Mouse (Mus musculus) heart, embryonic 11.5 days (tissue): ENCODE data around the gene Ehhadh. TPM values are rescaled to one million over a fixed set of nuclear protein-coding genes. Genes with fewer than 3 reads are reported as not detected.

Source experiments
- ATAC-seq: fragments of 200-750 bp; cut with Nextera tagmentation; replicated peaks from 2 replicates; pipeline ENCODE4 v1.8.0; 2017; ENCODE audit warnings: moderate library complexity; ENCODE audit not compliant: insufficient number of reproducible peaks, low FRiP score, low TSS enrichment
- H3K27ac ChIP-seq: fragments of 300-500 bp; sonication (generic); 2 replicates; pipeline ENCODE4 v1.5.1; 2014; ENCODE audit warnings: mild to moderate bottlenecking, low read depth, low read length
- H3K27me3 ChIP-seq: fragments of 300-500 bp; sonication (generic); 2 replicates; pipeline ENCODE4 v1.6.1; 2014; ENCODE audit warnings: mild to moderate bottlenecking, low read length, mixed read lengths; ENCODE audit not compliant: control insufficient read depth, insufficient read depth
- H3K36me3 ChIP-seq: fragments of 300-500 bp; sonication (generic); 2 replicates; pipeline ENCODE4 v1.6.1; 2014; ENCODE audit warnings: mild to moderate bottlenecking, low read length, moderate library complexity, mixed read lengths; ENCODE audit not compliant: control insufficient read depth, insufficient read depth
- H3K4me1 ChIP-seq: fragments of 300-500 bp; sonication (generic); 2 replicates; pipeline ENCODE4 v1.6.1; 2014; ENCODE audit warnings: low read length; ENCODE audit not compliant: control insufficient read depth, insufficient read depth
- H3K4me2 ChIP-seq: fragments of 300-500 bp; sonication (generic); 2 replicates; pipeline ENCODE4 v1.6.1; 2014; ENCODE audit warnings: mild to moderate bottlenecking, moderate library complexity
- H3K4me3 ChIP-seq: fragments of 300-500 bp; sonication (generic); 2 replicates; pipeline ENCODE4 v1.5.1; 2014; ENCODE audit warnings: low read depth, low read length
- H3K9ac ChIP-seq: fragments of 300-500 bp; sonication (generic); 2 replicates; pipeline ENCODE4 v1.6.1; 2014; ENCODE audit warnings: mild to moderate bottlenecking, low read depth, low read length, moderate library complexity
- H3K9me3 ChIP-seq: fragments of 300-500 bp; sonication (generic); replicated peaks from 2 replicates; pipeline ENCODE4 v1.6.1; 2016; ENCODE audit warnings: low read length; ENCODE audit not compliant: control insufficient read depth
- WGBS: fragments of 180-500 bp; shearing (Covaris S2); extraction: QIAGEN DNeasy Blood & Tissue Kit; methylation state at CpG from one replicate; pipeline ENCODE4 v1.1.7; 2014; ENCODE audit not compliant: insufficient replicate concordance; 5-methylcytosine and 5-hydroxymethylcytosine counted together
- polyA plus RNA-seq: library from polyadenylated mRNA; unstranded; fragments of >200 nt; fragmentation: Nextera tagmentation; extraction: Ambion mirVana; gene quantifications from 2 replicates; pipeline ENCODE4 v1.2.1, GENCODE M21; 2014

Ehhadh gene
- polyA plus RNA-seq, 1 experiment from 2014 or later: 2.8 TPM

GRCm38 (mm10) chr16:21829711-21830110 is 42.1 kb upstream of the Ehhadh start:
- H3K4me1 ChIP-seq: no peaks in the 10 kb centered on the region
- H3K9ac ChIP-seq: no peak overlapping the region
- WGBS: 38% methylated on average over 5 of the region's 5 CpGs
- H3K9me3 ChIP-seq: no peaks in the 10 kb centered on the region
- H3K4me3 ChIP-seq: no peak overlapping the region
- ATAC-seq: no peak
- H3K27me3 ChIP-seq: no peaks in the 10 kb centered on the region
- no peaks in the 10 kb centered on the region for H3K36me3 ChIP-seq
- no peak overlapping the region for H3K27ac ChIP-seq
- no peak overlapping the region for H3K4me2 ChIP-seq

- H3K36me3 ChIP-seq: no peaks in the 10 kb centered on the region
- no peak overlapping the region for H3K9ac ChIP-seq
- no peak for ATAC-seq
- H3K27ac ChIP-seq: no peak overlapping the region
- no peaks in the 10 kb centered on the region for H3K27me3 ChIP-seq
- no peaks in the 10 kb centered on the region for H3K9me3 ChIP-seq
- no peak overlapping the region for H3K4me2 ChIP-seq
- H3K4me1 ChIP-seq: no peaks in the 10 kb centered on the region
- whole genome bisulfite sequencing: 75% methylated on average over 4 of the region's 4 CpGs
- H3K4me3 ChIP-seq: no peak overlapping the region
These were observed 40.0 kb upstream of the Ehhadh start for GRCm38 (mm10) chr16:21827581-21827980.

- Histone ChIP-seq H3K4me3 (no peak overlapping the region), H3K9ac (no peak overlapping the region), H3K4me1 (no peaks in the 10 kb centered on the region), H3K27ac (no peak overlapping the region), H3K36me3 (no peaks in the 10 kb centered on the region), H3K4me2 (no peak overlapping the region), H3K9me3 (no peaks in the 10 kb centered on the region), H3K27me3 (no peaks in the 10 kb centered on the region)
- no peak for ATAC-seq
- 64% methylated on average over 4 of the region's 4 CpGs for WGBS
These were observed 39.5 kb upstream of the Ehhadh start for GRCm38 (mm10) chr16:21827153-21827552.

GRCm38 (mm10) chr16:21825612-21826031 is 38.0 kb upstream of the Ehhadh start:
- H3K4me2 ChIP-seq: no peak overlapping the region
- no peaks in the 10 kb centered on the region for H3K36me3 ChIP-seq
- H3K27ac ChIP-seq: no peak overlapping the region
- 60% methylated on average over 9 of the region's 9 CpGs for WGBS
- no peaks in the 10 kb centered on the region for H3K9me3 ChIP-seq
- no peak overlapping the region for H3K9ac ChIP-seq
- no peak overlapping the region for H3K4me3 ChIP-seq
- ATAC-seq: no peak
- no peaks in the 10 kb centered on the region for H3K4me1 ChIP-seq
- H3K27me3 ChIP-seq: no peaks in the 10 kb centered on the region

GRCm38 (mm10) chr16:21818629-21819028 is 31.0 kb upstream of the Ehhadh start:
- H3K27me3 ChIP-seq: no peaks in the 10 kb centered on the region
- no peaks in the 10 kb centered on the region for H3K4me1 ChIP-seq
- no peak overlapping the region for H3K9ac ChIP-seq
- no peak overlapping the region for H3K4me2 ChIP-seq
- H3K27ac ChIP-seq: no peak overlapping the region
- no peaks in the 10 kb centered on the region for H3K9me3 ChIP-seq
- H3K36me3 ChIP-seq: no peaks in the 10 kb centered on the region
- ATAC-seq: no peak
- WGBS: 62% methylated on average over 8 of the region's 8 CpGs
- no peak overlapping the region for H3K4me3 ChIP-seq

- no peaks in the 10 kb centered on the region for H3K4me1 ChIP-seq
- no peaks in the 10 kb centered on the region for H3K36me3 ChIP-seq
- H3K4me3 ChIP-seq: no peak overlapping the region
- no peak overlapping the region for H3K27ac ChIP-seq
- no peaks in the 10 kb centered on the region for H3K27me3 ChIP-seq
- no peaks in the 10 kb centered on the region for H3K9me3 ChIP-seq
- H3K4me2 ChIP-seq: no peak overlapping the region
- 43% methylated on average over 9 of the region's 9 CpGs for WGBS
- no peak overlapping the region for H3K9ac ChIP-seq
- no peak for ATAC-seq
These were observed 30.5 kb upstream of the Ehhadh start for GRCm38 (mm10) chr16:21818132-21818531.

- no peak overlapping the region for H3K4me3 ChIP-seq
- no peak for ATAC-seq
- no peaks in the 10 kb centered on the region for H3K4me1 ChIP-seq
- no peak overlapping the region for H3K9ac ChIP-seq
- H3K4me2 ChIP-seq: no peak overlapping the region
- no peaks in the 10 kb centered on the region for H3K27me3 ChIP-seq
- 67% methylated on average over 7 of the region's 7 CpGs for WGBS
- no peak overlapping the region for H3K27ac ChIP-seq
- no peaks in the 10 kb centered on the region for H3K9me3 ChIP-seq
- H3K36me3 ChIP-seq: no peaks in the 10 kb centered on the region
These were observed 28.0 kb upstream of the Ehhadh start for GRCm38 (mm10) chr16:21815669-21816010.

- no peak overlapping the region for H3K27ac ChIP-seq
- 69% methylated on average over 11 of the region's 11 CpGs for WGBS
- no peaks in the 10 kb centered on the region for H3K36me3 ChIP-seq
- no peaks in the 10 kb centered on the region for H3K4me1 ChIP-seq
- no peaks in the 10 kb centered on the region for H3K9me3 ChIP-seq
- no peak overlapping the region for H3K9ac ChIP-seq
- no peak for ATAC-seq
- H3K27me3 ChIP-seq: no peaks in the 10 kb centered on the region
- H3K4me2 ChIP-seq: no peak overlapping the region; the same call in 1 of the 2 replicates
- no peak overlapping the region for H3K4me3 ChIP-seq
These were observed 27.5 kb upstream of the Ehhadh start for GRCm38 (mm10) chr16:21814861-21815668.
